Mouse (Mus musculus): ENCODE data around the gene Ppp1r14c.

GRCm38 (mm10) chr10:3508222-3508588, 142.3 kb downstream of the Ppp1r14c start:
- no peak for TF ChIP-seq CTCF (IDR thresholded peaks at IDR 0.05; ENCODE audit: borderline replicate concordance, insufficient read depth, low read depth, low read length)
- no peak for TF ChIP-seq POLR2A (IDR thresholded peaks at IDR 0.05; ENCODE audit: borderline replicate concordance, insufficient read depth, low read length)
